Mouse (Mus musculus): ENCODE measurements around the gene Rab35.
A peak's percentile ranks its signal among the peaks of the same experiment; 100 is the strongest.

DNA sequence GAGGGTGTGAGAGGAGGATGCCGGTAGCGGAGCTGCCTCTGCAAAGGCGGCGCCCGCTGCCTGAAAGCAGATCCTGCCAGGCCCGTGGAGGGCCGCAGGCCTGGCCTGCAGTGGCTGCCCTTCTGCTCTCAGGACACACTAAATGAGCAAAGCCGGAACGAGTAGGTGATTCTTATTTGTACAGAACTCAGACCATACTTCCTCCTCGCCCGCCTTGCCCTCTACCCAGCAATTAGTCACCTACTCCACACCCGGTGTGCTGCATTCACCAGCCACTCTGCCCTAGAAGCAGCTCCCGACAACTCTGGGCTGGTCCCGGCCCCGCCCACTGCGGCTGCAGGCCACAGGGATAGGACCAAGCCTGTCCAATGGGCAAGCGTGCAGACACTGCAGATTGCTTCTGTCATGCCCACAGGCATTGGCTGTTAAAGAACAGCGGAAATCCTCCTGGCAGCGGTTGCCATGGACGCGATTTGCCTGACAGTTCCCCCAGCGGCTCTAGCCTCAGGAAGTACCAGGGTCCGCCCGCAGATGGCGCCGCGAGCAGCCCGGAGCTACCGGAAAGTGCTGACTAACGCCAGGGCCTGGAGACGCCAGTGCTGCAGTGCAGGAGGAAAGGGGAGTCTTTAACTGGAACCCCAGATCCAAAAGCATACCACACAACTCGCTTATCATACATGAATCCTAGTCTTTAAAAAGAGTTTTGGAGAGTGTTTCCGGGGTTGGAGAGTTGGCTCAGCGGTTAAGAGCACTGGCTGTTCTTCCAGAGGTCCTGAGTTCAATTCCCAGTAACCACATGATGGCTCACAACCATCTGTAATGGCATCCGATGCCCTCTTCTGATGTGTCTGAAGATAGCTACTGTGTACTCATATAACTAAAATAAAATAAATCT is 21.2 kb downstream of the Rab35 start:
- TF ChIP-seq CTCF (IDR thresholded peaks at IDR 0.05; ENCODE audit: extremely low read depth, insufficient read length, insufficient replicate concordance, low read depth, low read length) = peak; percentile 85
- peak; percentile 89 for TF ChIP-seq POLR2A (IDR thresholded peaks at IDR 0.05; ENCODE audit: low read depth, low read length)

Measured in small intestine, adult 2 months (tissue).